Mouse (Mus musculus) hindbrain, postnatal 0 days (tissue): Measurements from ENCODE around the gene Ano2. TPM values are rescaled to one million over a fixed set of nuclear protein-coding genes. Genes with fewer than 3 reads are reported as not detected.

Source experiments
- ATAC-seq: fragments of 200-750 bp; cut with Nextera tagmentation; 2 replicates; pipeline ENCODE4 v1.8.0; 2017; ENCODE audit warnings: mild to moderate bottlenecking, moderate TSS enrichment, moderate library complexity
- DNase-seq: peaks from one replicate; pipeline ENCODE4 v3.0.0-alpha.2; 2015; ENCODE audit warnings: low spot score
- H3K27ac ChIP-seq: fragments of 300-500 bp; sonication (generic); 2 replicates; pipeline ENCODE4 v1.5.1; 2014; ENCODE audit warnings: mild to moderate bottlenecking
- H3K27me3 ChIP-seq: fragments of 300-500 bp; sonication (generic); 2 replicates; pipeline ENCODE4 v1.6.1; 2014; ENCODE audit warnings: low read length, mixed read lengths; ENCODE audit not compliant: insufficient read depth
- H3K36me3 ChIP-seq: fragments of 300-500 bp; sonication (generic); 2 replicates; pipeline ENCODE4 v1.6.1; 2014; ENCODE audit warnings: low read length, mixed read lengths; ENCODE audit not compliant: insufficient read depth
- H3K4me1 ChIP-seq: fragments of 300-500 bp; sonication (generic); 2 replicates; pipeline ENCODE4 v1.6.1; 2014; ENCODE audit warnings: antibody characterized with exemption, low read length, mixed read lengths; ENCODE audit not compliant: insufficient read depth
- H3K4me2 ChIP-seq: fragments of 300-500 bp; sonication (generic); 2 replicates; pipeline ENCODE4 v1.6.1; 2014; ENCODE audit warnings: low read depth, mild to moderate bottlenecking, low read length, moderate library complexity, mixed read lengths
- H3K4me3 ChIP-seq: fragments of 300-500 bp; sonication (generic); 2 replicates; pipeline ENCODE4 v1.5.1; 2014; ENCODE audit warnings: low read length
- H3K9ac ChIP-seq: fragments of 300-500 bp; sonication (generic); replicated peaks from 2 replicates; pipeline ENCODE4 v1.6.1; 2014; ENCODE audit warnings: mild to moderate bottlenecking, low read length, moderate library complexity, mixed read lengths
- H3K9me3 ChIP-seq: fragments of 300-500 bp; sonication (generic); 2 replicates; pipeline ENCODE4 v1.6.1; 2016; ENCODE audit warnings: low read length, mixed read lengths
- CTCF ChIP-seq: IDR thresholded peaks from 2 replicates; pipeline ENCODE4 v1.5.1; 2016; ENCODE audit warnings: antibody characterized with exemption, control low read depth, low read depth
- WGBS: fragments of 180-500 bp; shearing (Covaris S2); extraction: QIAGEN DNeasy Blood & Tissue Kit; methylation state at CpG from one replicate; pipeline ENCODE4 v1.1.7; 2014; 5-methylcytosine and 5-hydroxymethylcytosine counted together
- polyA plus RNA-seq: library from polyadenylated mRNA; unstranded; fragments of >200 nt; fragmentation: Nextera tagmentation; extraction: Ambion mirVana; gene quantifications from 2 replicates; pipeline ENCODE4 v1.2.1, GENCODE M21; 2015
- total RNA-seq: library from RNA; depleted of rRNA; stranded (reverse); fragments of >200 nt; gene quantifications from 2 replicates; pipeline ENCODE4 v1.2.3, GENCODE M21; 2014

Ano2 gene
- total and polyA plus RNA-seq, 2 experiments from 2014 or later = 1.1 to 5.1 TPM

- ATAC-seq (0 out of 2 replicates have a peak, but pooled peaks have one; percentile 43), DNase-seq (peak; percentile 67)
- Histone ChIP-seq H3K27ac (no peak overlapping the region), H3K4me2 (no peak overlapping the region), H3K9ac (no peak overlapping the region), H3K27me3 (no peaks in the 10 kb centered on the region), H3K36me3 (no peaks in the 10 kb centered on the region), H3K4me1 (0 out of 2 replicates have a peak, but pooled peaks cover 5% of the 10 kb centered on the region), H3K4me3 (no peak overlapping the region), H3K9me3 (no peaks in the 10 kb centered on the region)
- WGBS = 26% methylated on average over 11 of the region's 11 CpGs
- TF ChIP-seq CTCF = no peak
These were observed 47.5 kb downstream of the Ano2 start for GRCm38 (mm10) chr6:125737511-125738285.

GRCm38 (mm10) chr6:125743203-125744100, 53.2 kb downstream of the Ano2 start:
- H3K27ac ChIP-seq = no peak overlapping the region
- ATAC-seq (no peak), DNase-seq (no peak)
- 0 out of 2 replicates have a peak, but pooled peaks have one; percentile 28 for TF ChIP-seq CTCF
- no peaks in the 10 kb centered on the region for H3K27me3 ChIP-seq
- no peaks in the 10 kb centered on the region for H3K9me3 ChIP-seq
- H3K9ac ChIP-seq = no peak overlapping the region
- H3K4me1 ChIP-seq = no peaks in the 10 kb centered on the region
- no peaks in the 10 kb centered on the region for H3K36me3 ChIP-seq
- no peak overlapping the region for H3K4me2 ChIP-seq
- WGBS = 87% methylated on average over 10 of the region's 10 CpGs
- no peak overlapping the region for H3K4me3 ChIP-seq

- ATAC-seq = no peak
- TF ChIP-seq CTCF = no peak
- H3K36me3 ChIP-seq = no peaks in the 10 kb centered on the region
- no peaks in the 10 kb centered on the region for H3K27me3 ChIP-seq
- H3K9me3 ChIP-seq = no peaks in the 10 kb centered on the region
- no peak overlapping the region for H3K9ac ChIP-seq
- H3K27ac ChIP-seq = no peak overlapping the region
- no peaks in the 10 kb centered on the region for H3K4me1 ChIP-seq
- WGBS = 63% methylated on average over 10 of the region's 10 CpGs
- no peak overlapping the region for H3K4me2 ChIP-seq
- no peak for DNase-seq
- no peak overlapping the region for H3K4me3 ChIP-seq
These were observed 57.2 kb downstream of the Ano2 start for GRCm38 (mm10) chr6:125747322-125747930.

- WGBS = 64% methylated on average over 3 of the region's 3 CpGs
- Histone ChIP-seq H3K4me1 (no peaks in the 10 kb centered on the region), H3K36me3 (no peaks in the 10 kb centered on the region), H3K9me3 (no peaks in the 10 kb centered on the region), H3K4me3 (no peak overlapping the region), H3K9ac (no peak overlapping the region), H3K27ac (no peak overlapping the region), H3K27me3 (no peaks in the 10 kb centered on the region), H3K4me2 (no peak overlapping the region)
- DNase-seq (no peak), ATAC-seq (no peak)
- no peak for TF ChIP-seq CTCF
These were observed 58.4 kb downstream of the Ano2 start for GRCm38 (mm10) chr6:125748646-125749045.

GRCm38 (mm10) chr6:125762851-125763519, 72.8 kb downstream of the Ano2 start:
- H3K27me3 ChIP-seq = no peaks in the 10 kb centered on the region
- no peak overlapping the region for H3K4me2 ChIP-seq
- DNase-seq (no peak), ATAC-seq (no peak)
- H3K4me1 ChIP-seq = no peaks in the 10 kb centered on the region
- H3K36me3 ChIP-seq = no peaks in the 10 kb centered on the region
- no peak overlapping the region for H3K4me3 ChIP-seq
- no peaks in the 10 kb centered on the region for H3K9me3 ChIP-seq
- no peak for TF ChIP-seq CTCF
- H3K9ac ChIP-seq = no peak overlapping the region
- WGBS = 81% methylated on average over 11 of the region's 11 CpGs
- no peak overlapping the region for H3K27ac ChIP-seq

- Histone ChIP-seq H3K9me3 (no peaks in the 10 kb centered on the region), H3K4me2 (no peak overlapping the region), H3K4me1 (no peaks in the 10 kb centered on the region), H3K36me3 (no peaks in the 10 kb centered on the region), H3K27ac (no peak overlapping the region), H3K4me3 (no peak overlapping the region), H3K9ac (no peak overlapping the region), H3K27me3 (no peaks in the 10 kb centered on the region)
- DNase-seq = no peak
- no peak for TF ChIP-seq CTCF
- ATAC-seq = no peak
- WGBS = 59% methylated on average over 5 of the region's 5 CpGs
These were observed 83.0 kb downstream of the Ano2 start for GRCm38 (mm10) chr6:125773256-125773655.
